Mouse (Mus musculus) large intestine, adult 2 months (tissue): ENCODE data around the gene Selenbp1. TPM values are rescaled to one million over a fixed set of nuclear protein-coding genes. Genes with fewer than 3 reads are reported as not detected.
"Not testable (repeated sequence)": the region's sequence is repeated elsewhere in the genome, so short reads cannot be mapped to it uniquely, and the experiment has no call there.

Experiments used
- DNase-seq: peaks from one replicate; pipeline ENCODE4 v3.0.0-alpha.2; 2012; ENCODE audit warnings: low read depth, low spot score
- WGBS: fragments of 180-500 bp; shearing (Covaris S2); methylation state at CpG from one replicate; pipeline ENCODE4 v1.1.7; 2018; 5-methylcytosine and 5-hydroxymethylcytosine counted together
- polyA plus RNA-seq: library from polyadenylated mRNA; depleted of rRNA; stranded (reverse); fragments of >200 nt; gene quantifications from 2 replicates; pipeline ENCODE4 v1.2.3, GENCODE M21; 2012

Selenbp1 gene
- polyA plus RNA-seq, 1 experiment = 74.0 TPM

- 84% methylated on average over 10 of the region's 10 CpGs for WGBS
Measured at GRCm38 (mm10) chr3:94931427-94932082, 1.3 kb upstream of the Selenbp1 start.

GRCm38 (mm10) chr3:94932279-94932678, 577 bp upstream of the Selenbp1 start:
- 52% methylated on average over 2 of the region's 2 CpGs for WGBS
- DNase-seq = not testable (repeated sequence)

More at GRCm38 (mm10) chr3:94931427-94932082, 1.3 kb upstream of the Selenbp1 start:
- DNase-seq = not testable (repeated sequence)

DNA sequence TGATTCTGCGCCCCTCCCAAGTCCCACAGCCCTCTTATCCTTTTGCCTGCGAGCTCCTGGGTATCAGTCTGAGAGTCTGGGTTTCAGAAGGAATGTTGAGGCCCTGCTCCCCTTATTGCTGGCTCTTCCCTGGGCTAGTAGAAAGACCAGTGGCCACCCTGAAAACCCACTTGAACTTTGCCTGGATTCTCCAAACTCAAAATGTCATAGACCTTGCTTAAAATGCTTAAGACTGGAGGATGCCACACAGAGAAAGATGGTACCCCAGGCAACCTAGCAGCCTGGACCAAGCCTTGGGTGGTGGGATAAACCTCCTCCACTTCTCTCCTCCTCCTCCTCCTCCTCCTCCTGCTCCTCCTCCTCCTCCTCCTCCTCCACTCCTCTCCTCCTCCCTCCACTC, 748 bp downstream of the Selenbp1 start:
- DNase-seq = not testable (repeated sequence)
- WGBS = 17% methylated on average over 1 of the region's 2 CpGs

- WGBS = 92% methylated on average over 3 of the region's 3 CpGs
- DNase-seq = not testable (repeated sequence)
Measured at GRCm38 (mm10) chr3:94934564-94934963, 1.7 kb downstream of the Selenbp1 start.

DNA sequence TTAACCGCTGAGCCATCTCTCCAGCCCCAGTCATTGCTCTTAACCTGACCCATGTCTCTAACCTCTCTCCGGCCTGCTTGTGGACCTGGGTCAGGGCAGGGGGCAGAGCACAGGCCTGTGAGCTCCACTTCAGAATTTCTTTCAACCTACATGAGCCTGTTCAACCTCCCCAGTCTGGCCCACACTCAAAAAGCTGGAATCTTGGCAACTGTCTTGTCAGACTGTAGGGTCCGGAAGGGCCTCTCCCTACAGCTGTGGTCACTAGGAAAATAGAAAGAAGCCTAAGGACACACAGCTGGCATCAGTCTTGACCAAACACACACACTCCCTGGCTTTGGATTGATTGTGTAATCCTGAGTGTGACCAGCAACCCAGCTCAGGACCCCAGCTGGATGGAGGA, 2.5 kb downstream of the Selenbp1 start:
- not testable (repeated sequence) for DNase-seq
- WGBS = 59% methylated on average over 3 of the region's 3 CpGs

DNA sequence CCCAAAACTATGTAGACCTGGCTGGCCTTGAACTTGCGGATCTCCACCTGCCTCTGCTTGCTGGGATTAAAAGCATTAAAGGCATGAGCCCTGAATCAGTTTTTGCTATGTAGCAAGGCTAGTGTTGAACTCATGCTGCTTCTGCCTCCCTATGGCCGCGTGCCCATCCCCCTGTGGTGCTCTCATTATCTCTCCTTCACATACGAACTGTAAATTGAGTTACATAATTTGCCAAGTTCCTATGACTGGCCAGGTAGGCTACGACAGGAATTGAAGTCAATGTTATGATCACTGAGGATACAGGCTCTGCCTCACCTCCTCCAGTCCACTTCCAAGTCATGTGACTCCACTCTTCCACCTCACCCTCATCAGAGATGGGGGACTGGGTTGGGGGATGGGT, 3.3 kb downstream of the Selenbp1 start:
- WGBS = 83% methylated on average over 5 of the region's 5 CpGs
- not testable (repeated sequence) for DNase-seq

GRCm38 (mm10) chr3:94937194-94937593, 4.3 kb downstream of the Selenbp1 start:
- DNase-seq = not testable (repeated sequence)
- 99% methylated on average over 7 of the region's 7 CpGs for WGBS

DNA sequence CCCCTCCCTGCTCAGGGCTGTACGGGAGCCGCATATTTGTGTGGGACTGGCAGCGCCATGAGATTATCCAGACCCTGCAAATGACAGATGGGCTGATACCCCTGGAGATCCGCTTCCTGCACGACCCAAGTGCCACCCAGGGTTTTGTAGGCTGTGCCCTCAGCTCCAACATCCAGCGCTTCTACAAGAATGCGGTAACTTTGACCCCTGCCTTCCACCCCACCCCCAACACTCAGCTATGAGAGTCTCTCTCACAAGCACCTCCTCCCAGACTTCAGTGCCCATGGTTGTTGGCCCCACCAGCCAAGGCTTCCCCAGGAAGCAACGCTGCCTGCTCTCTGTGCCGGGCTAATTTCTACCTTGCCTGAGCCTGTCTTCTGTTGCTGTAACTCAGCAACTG, 7.2 kb downstream of the Selenbp1 start:
- 71% methylated on average over 9 of the region's 9 CpGs for WGBS
- DNase-seq = not testable (repeated sequence)

DNA sequence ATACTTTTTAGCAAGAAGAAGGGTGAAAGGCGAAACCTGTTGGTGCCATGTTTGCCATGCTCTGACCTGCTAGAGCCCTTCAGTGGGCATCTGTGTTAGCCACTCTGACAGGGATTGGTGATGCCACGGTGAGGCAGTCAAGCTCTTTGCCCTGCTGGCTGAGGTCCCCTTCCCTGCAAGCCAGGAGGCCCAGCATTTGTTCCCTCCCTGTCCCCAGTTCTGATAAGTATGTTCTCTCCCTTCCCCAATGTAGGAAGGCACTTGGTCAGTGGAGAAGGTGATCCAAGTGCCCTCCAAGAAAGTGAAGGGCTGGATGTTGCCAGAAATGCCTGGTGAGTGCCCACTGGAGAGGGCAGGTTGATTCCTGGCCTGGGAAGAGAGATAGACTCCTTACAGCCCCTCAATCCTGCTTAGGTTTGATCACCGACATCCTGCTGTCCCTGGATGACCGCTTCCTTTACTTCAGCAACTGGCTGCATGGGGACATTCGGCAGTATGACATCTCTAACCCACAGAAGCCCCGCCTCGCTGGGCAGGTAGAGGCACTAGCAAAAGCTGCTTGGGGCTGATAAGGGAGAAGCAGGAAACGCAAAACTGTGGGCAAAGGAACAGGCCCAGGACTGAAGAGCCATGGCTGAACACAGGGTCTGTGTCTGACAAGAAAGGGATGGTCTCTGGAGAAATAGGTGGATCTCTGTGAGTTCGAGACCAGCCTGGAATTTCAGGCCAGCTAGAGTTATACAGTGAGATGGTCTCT, 9.5 kb downstream of the Selenbp1 start:
- DNase-seq = not testable (repeated sequence)
- WGBS = 85% methylated on average over 9 of the region's 9 CpGs

GRCm38 (mm10) chr3:94943706-94944105, 10.8 kb downstream of the Selenbp1 start:
- not testable (repeated sequence) for DNase-seq
- WGBS = 31% methylated on average over 4 of the region's 4 CpGs

GRCm38 (mm10) chr3:94948066-94948614, 15.3 kb downstream of the Selenbp1 start:
- no peak for DNase-seq
- WGBS = 71% methylated on average over 3 of the region's 3 CpGs

GRCm38 (mm10) chr3:94949645-94950044, 16.8 kb downstream of the Selenbp1 start:
- peak; percentile 74 for DNase-seq
- 23% methylated on average over 3 of the region's 3 CpGs for WGBS

DNA sequence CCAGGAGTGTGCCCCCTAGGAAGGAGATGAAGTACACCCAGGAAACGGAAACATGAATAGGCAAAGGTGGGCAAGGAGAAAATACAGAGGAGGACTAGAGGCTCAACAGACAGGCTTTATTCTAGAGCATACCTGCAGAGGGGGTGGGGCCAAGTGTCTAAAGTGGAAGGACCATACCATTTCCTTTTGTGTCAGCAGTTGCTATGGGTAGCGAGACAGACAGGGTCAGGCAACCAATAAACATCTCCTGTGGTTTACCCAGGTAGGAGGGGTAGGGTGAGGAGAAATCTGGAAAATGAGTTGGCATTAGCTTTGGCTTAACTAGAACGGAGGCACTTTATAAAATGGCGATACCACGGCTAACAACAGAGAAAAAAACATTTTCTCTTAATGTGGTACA, 19.9 kb downstream of the Selenbp1 start:
- DNase-seq = peak; percentile 71
- WGBS = 28% methylated on average over 5 of the region's 5 CpGs

GRCm38 (mm10) chr3:94953384-94953763, 20.5 kb downstream of the Selenbp1 start:
- 6% methylated on average over 9 of the region's 9 CpGs for WGBS
- DNase-seq = no peak

DNA sequence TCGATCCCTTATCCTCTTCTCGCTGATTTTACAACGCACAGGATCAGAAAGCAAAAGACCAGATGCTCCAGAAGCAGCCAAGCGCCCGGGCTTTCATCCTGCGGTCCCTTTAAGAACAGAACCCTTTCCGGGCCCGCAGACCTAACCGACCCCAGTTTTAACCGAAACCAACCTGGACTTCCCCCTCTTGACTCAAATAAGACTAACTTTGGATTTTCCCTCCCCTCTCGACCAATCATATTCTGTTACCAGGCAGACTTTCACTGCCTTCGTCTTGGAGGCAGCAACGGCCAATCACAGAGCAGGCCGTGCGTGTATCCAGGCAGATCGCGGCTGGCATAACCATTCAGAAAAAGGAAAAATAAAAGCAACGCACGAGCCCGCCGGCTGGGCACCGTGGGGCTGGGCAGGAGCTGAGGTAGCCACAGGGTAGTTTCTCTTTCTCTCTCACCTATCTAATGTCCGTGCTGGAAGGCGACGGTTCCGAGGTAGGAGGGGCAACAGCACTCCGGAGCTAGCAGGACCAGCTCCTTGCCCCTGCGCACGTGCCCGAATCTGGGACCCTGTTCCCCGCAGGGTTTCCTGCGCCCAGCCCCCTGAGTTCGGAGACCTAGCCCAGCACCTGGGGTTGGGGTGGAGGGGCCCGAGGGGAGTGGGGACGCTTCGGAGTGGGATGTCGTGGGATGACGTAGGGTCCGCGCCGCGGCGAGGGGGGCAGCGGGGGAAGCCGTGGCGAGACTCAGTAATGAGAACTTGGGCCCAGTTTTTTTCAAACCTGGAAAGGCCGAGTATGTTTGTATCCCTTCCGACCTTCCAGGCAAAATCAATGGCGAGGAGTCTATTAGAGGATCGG, 21.1 kb downstream of the Selenbp1 start, which contains the start of gene Rfx5:
Gene Rfx5 (plus strand): TSS at position 312 of the 853 bp plus-strand sequence.
- under 1% methylated on average over 50 of the region's 50 CpGs for WGBS
- DNase-seq = peak; percentile 100

DNA sequence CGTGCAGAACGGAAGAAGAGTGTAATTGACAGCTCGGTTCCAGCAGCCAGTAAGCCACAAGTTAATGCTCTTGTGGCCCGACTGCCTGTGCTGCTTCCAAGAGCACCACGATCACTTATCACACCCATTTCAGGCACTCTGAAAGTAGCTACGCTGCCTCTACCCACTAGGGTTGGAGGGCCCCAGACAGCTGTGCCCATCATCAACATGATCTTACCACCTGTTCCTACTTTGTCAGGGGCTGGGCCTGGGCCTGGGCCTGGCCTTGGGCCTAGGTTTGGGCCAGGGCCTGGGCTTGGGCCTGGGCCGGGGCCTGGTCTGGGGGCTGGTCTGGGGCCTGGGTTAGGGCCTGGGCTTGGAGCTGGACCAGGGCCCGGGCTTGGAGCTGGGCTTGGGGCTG, 25.4 kb downstream of the Selenbp1 start:
- 89% methylated on average over 8 of the region's 8 CpGs for WGBS
- no peak for DNase-seq

GRCm38 (mm10) chr3:94959871-94960270, 27.0 kb downstream of the Selenbp1 start:
- WGBS = 38% methylated on average over 8 of the region's 8 CpGs

DNA sequence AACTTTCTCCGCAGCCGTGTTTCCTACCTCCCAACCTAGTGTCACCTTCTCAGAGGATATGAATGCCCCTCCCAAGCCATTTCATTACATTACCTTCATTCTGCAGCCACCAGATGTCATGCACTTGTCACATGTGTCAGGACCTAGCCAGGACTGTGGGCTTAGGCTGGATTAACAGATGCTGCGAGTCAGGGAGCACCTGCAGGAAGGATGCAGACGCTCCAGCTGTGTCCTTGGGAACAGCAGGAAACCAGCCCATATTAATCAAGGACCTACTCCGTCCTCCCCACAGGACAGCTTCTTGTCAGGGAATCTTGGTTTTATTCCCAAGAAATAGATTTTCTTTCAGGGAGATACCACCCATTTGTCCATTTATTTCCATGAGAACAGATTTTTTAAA, 27.5 kb downstream of the Selenbp1 start:
- 53% methylated on average over 5 of the region's 5 CpGs for WGBS
- DNase-seq = no peak

More at GRCm38 (mm10) chr3:94959871-94960270, 27.0 kb downstream of the Selenbp1 start:
- no peak for DNase-seq

- DNase-seq = no peak
Measured at GRCm38 (mm10) chr3:94964989-94965388, 32.1 kb downstream of the Selenbp1 start.

DNA sequence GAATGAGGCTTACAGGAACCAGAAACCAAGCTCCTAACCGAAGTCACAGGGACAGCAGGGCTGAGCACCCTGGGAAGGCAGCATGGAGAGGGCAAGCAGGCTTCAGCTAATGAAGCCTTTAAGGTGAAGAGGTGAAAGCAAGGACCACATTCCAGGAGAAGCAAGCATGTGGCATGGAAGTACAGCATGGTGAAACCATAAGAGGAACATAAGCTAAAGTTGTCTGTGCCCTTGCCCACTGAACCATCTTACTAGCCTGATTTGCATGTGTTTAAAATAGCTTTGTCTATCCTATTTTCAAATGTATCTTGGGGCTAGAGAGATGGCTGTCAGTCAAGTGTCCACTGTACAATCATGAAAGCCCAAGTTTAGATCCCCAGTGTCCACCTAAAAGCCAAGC, 33.0 kb downstream of the Selenbp1 start:
- 61% methylated on average over 1 of the region's 1 CpGs for WGBS
- no peak for DNase-seq

More at GRCm38 (mm10) chr3:94964989-94965388, 32.1 kb downstream of the Selenbp1 start:
- WGBS = 97% methylated on average over 1 of the region's 1 CpGs
